Mouse (Mus musculus) midbrain, embryonic 15.5 days (tissue): ENCODE data around the gene Atp1b1. TPM values are rescaled to one million over a fixed set of nuclear protein-coding genes. Genes with fewer than 3 reads are reported as not detected.

Experiments used
- ATAC-seq: fragments of 200-750 bp; cut with Nextera tagmentation; replicated peaks from 2 replicates; pipeline ENCODE4 v1.8.0; 2017; ENCODE audit warnings: moderate TSS enrichment
- H3K27ac ChIP-seq: fragments of 300-500 bp; sonication (generic); 2 replicates; pipeline ENCODE4 v1.5.1; 2015; ENCODE audit warnings: mild to moderate bottlenecking, inconsistent platforms
- H3K27me3 ChIP-seq: fragments of 300-500 bp; sonication (generic); replicated peaks from 2 replicates; pipeline ENCODE4 v1.6.1; 2015; ENCODE audit warnings: inconsistent platforms
- H3K36me3 ChIP-seq: fragments of 300-500 bp; sonication (generic); replicated peaks from 2 replicates; pipeline ENCODE4 v1.6.1; 2015; ENCODE audit warnings: inconsistent platforms
- H3K4me1 ChIP-seq: fragments of 300-500 bp; sonication (generic); 2 replicates; pipeline ENCODE4 v1.6.1; 2015; ENCODE audit warnings: inconsistent platforms
- H3K4me2 ChIP-seq: fragments of 300-500 bp; sonication (generic); 2 replicates; pipeline ENCODE4 v1.6.1; 2015; ENCODE audit warnings: inconsistent platforms, mild to moderate bottlenecking, moderate library complexity
- H3K4me3 ChIP-seq: fragments of 300-500 bp; sonication (generic); 2 replicates; pipeline ENCODE4 v1.5.1; 2015; ENCODE audit warnings: mild to moderate bottlenecking, inconsistent platforms
- H3K9ac ChIP-seq: fragments of 300-500 bp; sonication (generic); 2 replicates; pipeline ENCODE4 v1.6.1; 2015; ENCODE audit warnings: mild to moderate bottlenecking, inconsistent platforms
- H3K9me3 ChIP-seq: fragments of 300-500 bp; sonication (generic); 2 replicates; pipeline ENCODE4 v1.6.1; 2016; ENCODE audit warnings: inconsistent platforms
- WGBS: fragments of 180-500 bp; shearing (Covaris S2); methylation state at CpG from one replicate; pipeline ENCODE4 v1.1.7; 2015; ENCODE audit warnings: mixed read lengths; 5-methylcytosine and 5-hydroxymethylcytosine counted together
- polyA plus RNA-seq: library from polyadenylated mRNA; unstranded; fragments of >200 nt; fragmentation: Nextera tagmentation; extraction: Ambion mirVana; gene quantifications from 2 replicates; pipeline ENCODE4 v1.2.1, GENCODE M21; 2015

The Atp1b1 gene
- polyA plus RNA-seq, 1 experiment from 2014 or later = 210 TPM

- ATAC-seq = no peak
- Histone ChIP-seq H3K4me2 (no peak overlapping the region), H3K27ac (no peak overlapping the region), H3K4me3 (no peak overlapping the region), H3K27me3 (no peaks in the 10 kb centered on the region), H3K4me1 (no peaks in the 10 kb centered on the region), H3K36me3 (no peaks in the 10 kb centered on the region), H3K9me3 (no peaks in the 10 kb centered on the region), H3K9ac (no peak overlapping the region)
- WGBS = 81% methylated on average over 7 of the region's 7 CpGs
Measured at GRCm38 (mm10) chr1:164427777-164428176, 30.4 kb downstream of the Atp1b1 start.

DNA sequence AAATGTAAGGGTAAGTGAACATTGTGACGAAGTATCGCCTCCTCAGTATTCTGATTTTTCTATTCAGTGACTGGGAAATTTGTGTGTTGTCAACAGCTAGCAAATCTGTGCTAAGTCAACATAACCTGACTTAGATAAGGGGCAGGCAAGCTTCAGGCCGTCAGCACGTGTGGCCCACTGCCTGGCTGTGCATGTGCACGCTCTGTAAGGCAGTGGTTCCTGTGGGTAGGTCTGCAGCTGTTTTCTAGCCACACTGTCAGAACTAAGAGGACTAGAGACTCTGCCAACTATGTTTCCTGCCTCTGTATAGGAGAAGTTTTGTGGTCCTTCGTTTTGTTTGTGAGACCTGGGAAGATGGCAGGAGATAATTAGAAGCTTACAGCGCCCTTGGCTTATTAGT lies 31.9 kb downstream of the Atp1b1 start:
- 93% methylated on average over 7 of the region's 7 CpGs for WGBS
- no peak for ATAC-seq
- Histone ChIP-seq H3K36me3 (no peaks in the 10 kb centered on the region), H3K27ac (no peak overlapping the region), H3K9me3 (no peaks in the 10 kb centered on the region), H3K4me2 (no peak overlapping the region), H3K9ac (no peak overlapping the region), H3K4me1 (no peaks in the 10 kb centered on the region), H3K4me3 (no peak overlapping the region), H3K27me3 (no peaks in the 10 kb centered on the region)

GRCm38 (mm10) chr1:164420623-164421354 lies 37.4 kb downstream of the Atp1b1 start:
- Histone ChIP-seq H3K9me3 (no peaks in the 10 kb centered on the region), H3K27ac (no peak overlapping the region), H3K4me2 (no peak overlapping the region), H3K27me3 (no peaks in the 10 kb centered on the region), H3K4me1 (no peaks in the 10 kb centered on the region), H3K4me3 (no peak overlapping the region), H3K36me3 (no peaks in the 10 kb centered on the region), H3K9ac (no peak overlapping the region)
- WGBS = 93% methylated on average over 6 of the region's 6 CpGs
- ATAC-seq = no peak

- Histone ChIP-seq H3K4me1 (no peaks in the 10 kb centered on the region), H3K9me3 (no peaks in the 10 kb centered on the region), H3K4me2 (no peak overlapping the region), H3K36me3 (no peaks in the 10 kb centered on the region), H3K27me3 (no peaks in the 10 kb centered on the region), H3K4me3 (no peak overlapping the region), H3K27ac (no peak overlapping the region), H3K9ac (no peak overlapping the region)
- 85% methylated on average over 8 of the region's 8 CpGs for WGBS
- no peak for ATAC-seq
Measured at GRCm38 (mm10) chr1:164419401-164419800, 38.8 kb downstream of the Atp1b1 start.

DNA sequence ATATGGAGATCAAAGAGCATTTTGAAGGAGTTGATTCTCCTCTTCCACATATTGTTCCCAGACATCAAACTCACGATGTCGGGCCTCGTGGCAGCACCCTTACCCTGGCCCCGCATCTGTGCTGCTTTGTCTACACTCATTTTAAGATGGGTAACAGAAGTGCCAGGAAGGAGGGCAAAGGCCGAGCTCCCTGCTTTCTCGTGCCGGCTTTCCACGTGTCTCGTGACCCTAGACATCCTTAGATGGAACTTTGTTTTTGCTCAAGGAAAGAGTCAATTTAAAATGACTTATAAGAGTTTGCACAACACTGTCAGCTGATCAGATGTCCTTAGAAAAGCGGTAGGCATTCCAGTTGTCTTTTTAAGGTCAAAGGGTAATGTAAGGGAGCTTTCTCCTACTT lies 39.8 kb downstream of the Atp1b1 start:
- Histone ChIP-seq H3K9me3 (no peaks in the 10 kb centered on the region), H3K4me3 (no peak overlapping the region), H3K36me3 (no peaks in the 10 kb centered on the region), H3K27ac (no peak overlapping the region), H3K9ac (no peak overlapping the region), H3K4me2 (no peak overlapping the region), H3K27me3 (no peaks in the 10 kb centered on the region), H3K4me1 (no peaks in the 10 kb centered on the region)
- 85% methylated on average over 10 of the region's 10 CpGs for WGBS
- ATAC-seq = no peak

GRCm38 (mm10) chr1:164417604-164418003 lies 40.6 kb downstream of the Atp1b1 start:
- 83% methylated on average over 3 of the region's 3 CpGs for WGBS
- Histone ChIP-seq H3K9ac (no peak overlapping the region), H3K4me2 (no peak overlapping the region), H3K4me3 (no peak overlapping the region), H3K27me3 (no peaks in the 10 kb centered on the region), H3K9me3 (no peaks in the 10 kb centered on the region), H3K36me3 (no peaks in the 10 kb centered on the region), H3K4me1 (no peaks in the 10 kb centered on the region), H3K27ac (no peak overlapping the region)
- ATAC-seq = no peak

- Histone ChIP-seq H3K4me3 (no peak overlapping the region), H3K36me3 (no peaks in the 10 kb centered on the region), H3K9ac (no peak overlapping the region), H3K27ac (no peak overlapping the region), H3K9me3 (no peaks in the 10 kb centered on the region), H3K27me3 (no peaks in the 10 kb centered on the region), H3K4me1 (no peaks in the 10 kb centered on the region), H3K4me2 (no peak overlapping the region)
- no peak for ATAC-seq
- WGBS = 89% methylated on average over 12 of the region's 12 CpGs
Measured at GRCm38 (mm10) chr1:164416692-164417394, 41.3 kb downstream of the Atp1b1 start.

DNA sequence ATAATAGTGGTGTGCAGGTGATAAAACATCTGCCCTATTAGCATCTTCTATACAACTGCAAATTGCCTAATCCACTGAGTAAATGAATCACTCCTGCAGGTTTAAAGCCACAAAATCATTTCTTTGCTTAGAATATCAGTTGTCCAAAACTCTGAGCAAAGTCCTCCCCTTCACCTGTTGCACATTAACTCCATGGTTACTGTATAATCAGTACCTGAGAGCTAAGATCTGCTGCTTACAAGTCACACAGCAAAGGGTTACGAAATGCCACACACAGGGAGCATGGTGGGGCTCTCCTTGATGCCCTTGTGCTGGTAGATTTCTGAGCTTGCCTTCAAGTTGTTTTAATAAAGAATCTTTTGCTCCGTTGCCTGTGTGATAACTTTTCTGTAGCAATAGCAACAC lies 42.8 kb downstream of the Atp1b1 start:
- H3K36me3 ChIP-seq = no peaks in the 10 kb centered on the region
- no peak overlapping the region for H3K4me3 ChIP-seq
- H3K4me1 ChIP-seq = no peaks in the 10 kb centered on the region
- H3K9me3 ChIP-seq = no peaks in the 10 kb centered on the region
- no peak overlapping the region for H3K9ac ChIP-seq
- WGBS = 91% methylated on average over 2 of the region's 2 CpGs
- H3K27ac ChIP-seq = no peak overlapping the region
- H3K27me3 ChIP-seq = no peaks in the 10 kb centered on the region
- ATAC-seq = no peak
- no peak overlapping the region for H3K4me2 ChIP-seq

- no peak for ATAC-seq
- Histone ChIP-seq H3K4me3 (no peak overlapping the region), H3K27ac (no peak overlapping the region), H3K36me3 (no peaks in the 10 kb centered on the region), H3K4me2 (no peak overlapping the region), H3K9ac (no peak overlapping the region), H3K9me3 (no peaks in the 10 kb centered on the region), H3K27me3 (no peaks in the 10 kb centered on the region), H3K4me1 (no peaks in the 10 kb centered on the region; the same call in 1 of the 2 replicates)
- 93% methylated on average over 11 of the region's 11 CpGs for WGBS
Measured at GRCm38 (mm10) chr1:164413608-164414007, 44.5 kb downstream of the Atp1b1 start.

DNA sequence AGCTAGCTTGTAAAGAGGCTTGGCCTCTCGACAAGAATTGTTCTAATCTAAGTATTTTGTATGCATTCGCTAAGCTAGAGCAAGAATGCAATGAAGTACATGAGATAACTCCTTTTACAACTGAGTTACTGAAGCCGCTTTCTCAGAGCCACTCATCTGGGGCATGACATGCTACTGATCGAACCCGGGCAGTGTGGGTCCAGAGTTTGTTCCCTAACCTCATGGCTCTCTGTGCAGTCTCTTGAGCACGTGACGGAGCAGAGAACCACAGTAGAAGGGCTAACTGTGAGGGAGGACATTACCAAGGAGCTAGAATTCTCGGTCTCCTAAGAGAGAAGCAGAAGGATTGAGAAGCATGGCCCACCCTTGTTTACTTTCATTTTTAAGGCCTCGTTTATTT lies 45.2 kb downstream of the Atp1b1 start:
- H3K4me3 ChIP-seq = no peak overlapping the region
- no peak overlapping the region for H3K4me2 ChIP-seq
- H3K27ac ChIP-seq = no peak overlapping the region
- no peak overlapping the region for H3K9ac ChIP-seq
- H3K36me3 ChIP-seq = no peaks in the 10 kb centered on the region
- no peaks in the 10 kb centered on the region for H3K27me3 ChIP-seq
- H3K9me3 ChIP-seq = no peaks in the 10 kb centered on the region
- ATAC-seq = no peak
- WGBS = 95% methylated on average over 9 of the region's 9 CpGs
- H3K4me1 ChIP-seq = no peaks in the 10 kb centered on the region; the same call in 1 of the 2 replicates

- Histone ChIP-seq H3K4me3 (no peak overlapping the region), H3K27me3 (no peaks in the 10 kb centered on the region), H3K4me1 (no peaks in the 10 kb centered on the region; the same call in 1 of the 2 replicates), H3K27ac (no peak overlapping the region), H3K9ac (no peak overlapping the region), H3K4me2 (no peak overlapping the region), H3K9me3 (no peaks in the 10 kb centered on the region), H3K36me3 (no peaks in the 10 kb centered on the region)
- ATAC-seq = no peak
- WGBS = 96% methylated on average over 7 of the region's 7 CpGs
Measured at GRCm38 (mm10) chr1:164411306-164411705, 46.8 kb downstream of the Atp1b1 start.

- Histone ChIP-seq H3K27ac (no peak overlapping the region), H3K9me3 (no peaks in the 10 kb centered on the region), H3K36me3 (no peaks in the 10 kb centered on the region), H3K4me3 (no peak overlapping the region), H3K27me3 (no peaks in the 10 kb centered on the region), H3K4me2 (no peak overlapping the region), H3K9ac (no peak overlapping the region), H3K4me1 (no peaks in the 10 kb centered on the region; the same call in 1 of the 2 replicates)
- 28% methylated on average over 2 of the region's 2 CpGs for WGBS
- no peak for ATAC-seq
Measured at GRCm38 (mm10) chr1:164408655-164409054, 49.5 kb downstream of the Atp1b1 start.

- Histone ChIP-seq H3K27me3 (no peaks in the 10 kb centered on the region), H3K9ac (no peak overlapping the region), H3K4me2 (no peak overlapping the region), H3K36me3 (no peaks in the 10 kb centered on the region), H3K4me3 (no peak overlapping the region), H3K27ac (no peak overlapping the region), H3K4me1 (no peaks in the 10 kb centered on the region; the same call in 1 of the 2 replicates), H3K9me3 (no peaks in the 10 kb centered on the region)
- WGBS = 39% methylated on average over 5 of the region's 5 CpGs
- no peak for ATAC-seq
Measured at GRCm38 (mm10) chr1:164406506-164406905, 51.6 kb downstream of the Atp1b1 start.
